Mouse (Mus musculus): ENCODE results near the gene Fezf2. TPM values are rescaled to one million over a fixed set of nuclear protein-coding genes. Genes with fewer than 3 reads are reported as not detected.

Fezf2 gene
- polyA plus RNA-seq, 1 experiment from 2014 or later = 9.8 TPM

Other genes starting within 250 kb of the Fezf2 start
- gene Gm49355, start 64.2 kb downstream of the Fezf2 start, polyA plus RNA-seq (2016; fragmentation: Nextera tagmentation; extraction: Ambion mirVana) = 0.06 and 0.09 TPM in 2 replicates
- gene 3830406C13Rik, start 64.0 kb downstream of the Fezf2 start, polyA plus RNA-seq (2016; fragmentation: Nextera tagmentation; extraction: Ambion mirVana) = 25.1 and 25.5 TPM in 2 replicates